Mouse (Mus musculus) liver, embryonic 16.5 days (tissue): Measurements from ENCODE around the gene 1110032A03Rik. TPM values are rescaled to one million over a fixed set of nuclear protein-coding genes. Genes with fewer than 3 reads are reported as not detected.

Source experiments
- ATAC-seq: fragments of 200-750 bp; cut with Nextera tagmentation; 2 replicates; pipeline ENCODE4 v1.8.0; 2017; ENCODE audit warnings: low read depth, mild to moderate bottlenecking, moderate number of reproducible peaks, moderate library complexity
- H3K27ac ChIP-seq: fragments of 300-500 bp; sonication (generic); 2 replicates; pipeline ENCODE4 v1.5.1; 2014; ENCODE audit warnings: mild to moderate bottlenecking, low read length
- H3K27me3 ChIP-seq: fragments of 300-500 bp; sonication (generic); 2 replicates; pipeline ENCODE4 v1.6.1; 2014; ENCODE audit warnings: low read depth, low read length, mixed read lengths; ENCODE audit not compliant: control insufficient read depth, insufficient read depth
- H3K36me3 ChIP-seq: fragments of 300-500 bp; sonication (generic); 2 replicates; pipeline ENCODE4 v1.6.1; 2014; ENCODE audit warnings: mild to moderate bottlenecking; ENCODE audit not compliant: control insufficient read depth, insufficient read depth
- H3K4me1 ChIP-seq: fragments of 300-500 bp; sonication (generic); 2 replicates; pipeline ENCODE4 v1.6.1; 2014; ENCODE audit warnings: low read depth, low read length, mixed read lengths; ENCODE audit not compliant: control insufficient read depth
- H3K4me2 ChIP-seq: fragments of 300-500 bp; sonication (generic); 2 replicates; pipeline ENCODE4 v1.6.1; 2014; ENCODE audit warnings: low read depth, low read length, mixed read lengths
- H3K4me3 ChIP-seq: fragments of 300-500 bp; sonication (generic); 2 replicates; pipeline ENCODE4 v1.5.1; 2014; ENCODE audit warnings: low read depth, mild to moderate bottlenecking, low read length
- H3K9ac ChIP-seq: fragments of 300-500 bp; sonication (generic); 2 replicates; pipeline ENCODE4 v1.6.1; 2014; ENCODE audit warnings: low read depth, low read length
- H3K9me3 ChIP-seq: fragments of 300-500 bp; sonication (generic); replicated peaks from 2 replicates; pipeline ENCODE4 v1.6.1; 2016; ENCODE audit warnings: low read length; ENCODE audit not compliant: control insufficient read depth
- WGBS: fragments of 180-500 bp; shearing (Covaris S2); extraction: QIAGEN DNeasy Blood & Tissue Kit; methylation state at CpG from one replicate; pipeline ENCODE4 v1.1.7; 2014; ENCODE audit not compliant: insufficient replicate concordance; 5-methylcytosine and 5-hydroxymethylcytosine counted together
- polyA plus RNA-seq: library from polyadenylated mRNA; unstranded; fragments of >200 nt; fragmentation: Nextera tagmentation; extraction: Ambion mirVana; gene quantifications from 2 replicates; pipeline ENCODE4 v1.2.1, GENCODE M21; 2015

Gene 1110032A03Rik
- polyA plus RNA-seq, 1 experiment from 2014 or later, result 22.6 TPM

GRCm38 (mm10) chr9:50795266-50795665, 19.9 kb upstream of the 1110032A03Rik start:
- Histone ChIP-seq H3K36me3 (peaks cover 4% of the 10 kb centered on the region; the same call in 1 of the 2 replicates), H3K4me1 (no peaks in the 10 kb centered on the region), H3K9ac (no peak overlapping the region), H3K27ac (no peak overlapping the region), H3K4me2 (no peak overlapping the region), H3K27me3 (no peaks in the 10 kb centered on the region), H3K4me3 (no peak overlapping the region), H3K9me3 (no peaks in the 10 kb centered on the region)
- ATAC-seq, result no peak
- WGBS, result 83% methylated on average over 3 of the region's 3 CpGs

- ATAC-seq, result no peak
- 60% methylated on average over 2 of the region's 2 CpGs for WGBS
- Histone ChIP-seq H3K27me3 (no peaks in the 10 kb centered on the region), H3K4me2 (no peak overlapping the region), H3K9me3 (no peaks in the 10 kb centered on the region), H3K9ac (no peak overlapping the region), H3K36me3 (peaks cover 12% of the 10 kb centered on the region), H3K4me3 (no peak overlapping the region), H3K27ac (no peak overlapping the region), H3K4me1 (no peaks in the 10 kb centered on the region)
These were observed 6.8 kb upstream of the 1110032A03Rik start for GRCm38 (mm10) chr9:50782155-50782554.

- peak overlapping the region; percentile 98 for H3K4me2 ChIP-seq
- H3K4me3 ChIP-seq, result peak overlapping the region; percentile 95
- WGBS, result 53% methylated on average over 11 of the region's 11 CpGs
- no peaks in the 10 kb centered on the region for H3K9me3 ChIP-seq
- peak overlapping the region; percentile 95 for H3K9ac ChIP-seq
- no peak overlapping the region for H3K27ac ChIP-seq
- ATAC-seq, result no peak
- no peaks in the 10 kb centered on the region for H3K27me3 ChIP-seq
- H3K36me3 ChIP-seq, result peaks cover 2% of the 10 kb centered on the region; the same call in 1 of the 2 replicates
- H3K4me1 ChIP-seq, result peaks cover 21% of the 10 kb centered on the region
These were observed 941 bp upstream of the 1110032A03Rik start for GRCm38 (mm10) chr9:50776162-50776760.

GRCm38 (mm10) chr9:50775662-50776126, 374 bp upstream of the 1110032A03Rik start:
- peak overlapping the region; percentile 95 for H3K4me3 ChIP-seq
- H3K27ac ChIP-seq, result peak overlapping the region; percentile 74; the same call in 1 of the 2 replicates
- H3K4me1 ChIP-seq, result peaks cover 21% of the 10 kb centered on the region
- 0 out of 2 replicates have a peak, but pooled peaks have one; percentile 22 for ATAC-seq
- H3K36me3 ChIP-seq, result peaks cover 2% of the 10 kb centered on the region; the same call in 1 of the 2 replicates
- no peaks in the 10 kb centered on the region for H3K9me3 ChIP-seq
- no peaks in the 10 kb centered on the region for H3K27me3 ChIP-seq
- WGBS, result under 1% methylated on average over 30 of the region's 30 CpGs
- H3K4me2 ChIP-seq, result peak overlapping the region; percentile 98
- H3K9ac ChIP-seq, result peak overlapping the region; percentile 95

GRCm38 (mm10) chr9:50774026-50774462, 1.3 kb downstream of the 1110032A03Rik start:
- no peaks in the 10 kb centered on the region for H3K27me3 ChIP-seq
- H3K4me1 ChIP-seq, result peaks cover 27% of the 10 kb centered on the region
- no peaks in the 10 kb centered on the region for H3K9me3 ChIP-seq
- peak overlapping the region; percentile 3 for H3K9ac ChIP-seq
- ATAC-seq, result no peak
- peak overlapping the region; percentile 98 for H3K4me2 ChIP-seq
- peak overlapping the region; percentile 42 for H3K27ac ChIP-seq
- no peak overlapping the region for H3K4me3 ChIP-seq
- H3K36me3 ChIP-seq, result peaks cover 2% of the 10 kb centered on the region; the same call in 1 of the 2 replicates
- 33% methylated on average over 4 of the region's 4 CpGs for WGBS

- no peaks in the 10 kb centered on the region for H3K27me3 ChIP-seq
- H3K9me3 ChIP-seq, result no peaks in the 10 kb centered on the region
- WGBS, result 65% methylated on average over 2 of the region's 2 CpGs
- peaks cover 26% of the 10 kb centered on the region for H3K4me1 ChIP-seq
- no peak for ATAC-seq
- peaks cover 2% of the 10 kb centered on the region; the same call in 1 of the 2 replicates for H3K36me3 ChIP-seq
- no peak overlapping the region for H3K9ac ChIP-seq
- H3K27ac ChIP-seq, result no peak overlapping the region
- no peak overlapping the region for H3K4me2 ChIP-seq
- no peak overlapping the region for H3K4me3 ChIP-seq
These were observed 5.3 kb downstream of the 1110032A03Rik start for GRCm38 (mm10) chr9:50770011-50770410.

- peak within 1 kb of the TSS; percentile 90 for H3K9ac ChIP-seq
- peak within 1 kb of the TSS; percentile 97 for H3K27ac ChIP-seq
- ATAC-seq, result peak; percentile 95
- peaks cover 15% of the 10 kb centered on the region for H3K4me1 ChIP-seq
- peak within 1 kb of the TSS; percentile 87 for H3K4me3 ChIP-seq
- H3K27me3 ChIP-seq, result no peaks in the 10 kb centered on the region
- no peaks in the 10 kb centered on the region for H3K9me3 ChIP-seq
- peaks cover 2% of the 10 kb centered on the region; the same call in 1 of the 2 replicates for H3K36me3 ChIP-seq
- H3K4me2 ChIP-seq, result peak within 1 kb of the TSS; percentile 89
- WGBS, result 3% methylated on average over 59 of the region's 59 CpGs
These were observed 7.0 kb downstream of the 1110032A03Rik start, which contains the start of gene Fdxacb1 for GRCm38 (mm10) chr9:50768107-50769002. Gene Fdxacb1, plus strand, starts transcription at chr9:50768236.

GRCm38 (mm10) chr9:50767531-50768106, 7.7 kb downstream of the 1110032A03Rik start:
- peak; percentile 5 for ATAC-seq
- Histone ChIP-seq H3K9ac (peak overlapping the region; percentile 90), H3K4me2 (peak overlapping the region; percentile 85), H3K27me3 (no peaks in the 10 kb centered on the region), H3K4me3 (peak overlapping the region; percentile 87), H3K4me1 (peaks cover 15% of the 10 kb centered on the region), H3K36me3 (peaks cover 2% of the 10 kb centered on the region; the same call in 1 of the 2 replicates), H3K27ac (peak overlapping the region; percentile 97), H3K9me3 (no peaks in the 10 kb centered on the region)
- 4% methylated on average over 17 of the region's 17 CpGs for WGBS
